Mouse (Mus musculus) inflammation-experienced regulatory T-cells, adult 6 months (primary cell): ENCODE results near the gene Rasl10a. TPM values are rescaled to one million over a fixed set of nuclear protein-coding genes. Genes with fewer than 3 reads are reported as not detected.

Experiments
- ATAC-seq: one replicate; pipeline ENCODE4 v1.8.0; 2017
- polyA plus RNA-seq, 3 experiments: library from polyadenylated mRNA; unstranded; fragments of 100-300 nt; shearing (Covaris generic); gene quantifications; one replicate each; pipeline ENCODE4 v1.2.1; 2017

Rasl10a gene
- polyA plus RNA-seq, 3 experiments from 2014 or later, result not detected

- no peak for ATAC-seq
Measured at GRCm38 (mm10) chr11:5089147-5089546, 31.2 kb downstream of the Rasl10a start.

- ATAC-seq, result no peak
Measured at GRCm38 (mm10) chr11:5091706-5092105, 33.8 kb downstream of the Rasl10a start.

DNA sequence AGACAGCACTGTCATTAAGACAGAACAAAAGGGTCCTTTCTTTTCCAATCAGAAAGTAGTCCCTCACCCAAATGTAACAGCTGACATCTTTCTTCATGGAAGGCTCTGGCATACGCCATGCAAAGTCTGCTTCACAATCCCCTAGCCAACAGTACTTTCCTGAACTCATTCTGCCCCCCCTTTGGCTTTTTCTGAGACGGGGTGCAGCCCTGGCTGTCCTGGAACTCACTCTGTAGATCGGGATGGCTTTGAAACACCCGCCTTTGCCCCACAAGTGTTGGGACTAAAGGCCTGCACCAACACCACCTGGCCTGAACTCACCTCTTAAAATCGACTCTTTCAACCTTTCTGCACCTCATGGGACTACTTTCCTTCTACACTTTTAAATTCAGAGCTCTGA, 37.9 kb downstream of the Rasl10a start:
- no peak for ATAC-seq

DNA sequence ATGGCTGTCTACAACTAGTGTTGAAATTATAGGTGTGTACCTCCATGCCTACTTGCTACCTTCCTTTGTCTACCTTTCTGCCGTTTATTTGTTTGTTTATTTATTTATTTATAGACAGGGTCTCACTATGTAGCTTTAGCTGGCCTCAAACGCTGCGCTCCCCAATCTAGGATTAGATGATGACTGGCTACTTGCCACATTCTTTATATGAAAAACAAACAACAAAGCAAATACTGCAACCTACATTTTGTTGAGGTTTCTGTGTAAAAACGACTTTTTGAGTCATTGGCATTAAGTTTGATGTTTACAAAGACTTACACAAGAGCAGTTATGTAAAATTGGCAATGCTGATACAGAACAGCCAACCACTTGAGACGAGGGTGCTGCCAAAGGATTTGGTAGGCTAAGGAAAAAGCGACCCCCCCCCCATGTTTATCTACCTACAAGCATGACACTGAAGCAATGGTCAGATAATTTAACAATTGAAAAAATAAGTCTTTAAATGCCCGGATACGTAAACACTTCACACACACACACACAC, 38.6 kb downstream of the Rasl10a start:
- no peak for ATAC-seq

GRCm38 (mm10) chr11:5098035-5098735, 40.3 kb downstream of the Rasl10a start:
- no peak for ATAC-seq

DNA sequence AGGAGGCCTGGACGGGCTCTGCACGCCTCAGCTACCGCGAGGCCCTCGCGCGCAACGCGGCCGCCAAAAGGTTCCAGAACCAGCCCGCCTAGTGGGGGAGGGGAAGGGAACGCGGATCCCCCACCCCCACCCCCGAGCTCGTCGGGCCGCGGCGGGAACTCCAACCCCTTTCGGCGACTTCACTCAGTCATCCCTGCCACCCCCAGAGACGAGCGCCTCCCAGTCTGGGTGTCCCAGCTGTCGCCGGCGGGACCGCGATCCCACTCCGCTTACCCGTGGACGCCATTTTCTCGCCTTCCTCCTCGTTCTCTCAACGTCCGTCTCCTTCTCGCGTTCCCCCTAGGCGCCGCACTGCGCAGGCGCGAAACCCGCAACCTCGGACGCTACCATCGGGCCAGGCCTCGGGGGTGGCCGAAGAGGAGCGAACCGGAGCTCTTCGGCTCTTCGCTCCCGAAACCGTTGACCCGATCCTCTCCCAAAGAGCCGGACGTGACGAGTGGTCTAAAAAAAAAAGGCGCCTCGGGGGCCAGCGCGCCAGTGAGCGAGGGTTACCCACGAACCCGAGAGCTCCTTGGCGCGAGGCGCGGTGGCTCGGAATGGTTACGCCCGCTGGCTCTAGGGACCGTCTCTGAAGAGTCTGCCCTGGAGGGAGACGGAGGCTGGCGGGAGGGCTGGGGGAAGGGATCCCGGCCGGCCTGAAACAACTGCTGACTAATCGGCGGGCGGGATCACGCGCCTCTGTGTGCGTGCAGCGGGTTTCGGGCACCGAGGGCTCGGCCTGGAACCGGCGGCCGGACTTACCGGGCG, 41.0 kb downstream of the Rasl10a start, which contains the start of the genes Rhbdd3 and Ewsr1:
Rhbdd3 (plus strand) TSS at position 191 of the 807 bp plus-strand sequence.
Ewsr1 (minus strand) TSS at position 531 of the 807 bp plus-strand sequence.
- ATAC-seq, result peak; percentile 86

- no peak for ATAC-seq
Measured at GRCm38 (mm10) chr11:5099576-5100183, 41.8 kb downstream of the Rasl10a start.

GRCm38 (mm10) chr11:5100283-5100682, 42.4 kb downstream of the Rasl10a start:
- ATAC-seq, result no peak

DNA sequence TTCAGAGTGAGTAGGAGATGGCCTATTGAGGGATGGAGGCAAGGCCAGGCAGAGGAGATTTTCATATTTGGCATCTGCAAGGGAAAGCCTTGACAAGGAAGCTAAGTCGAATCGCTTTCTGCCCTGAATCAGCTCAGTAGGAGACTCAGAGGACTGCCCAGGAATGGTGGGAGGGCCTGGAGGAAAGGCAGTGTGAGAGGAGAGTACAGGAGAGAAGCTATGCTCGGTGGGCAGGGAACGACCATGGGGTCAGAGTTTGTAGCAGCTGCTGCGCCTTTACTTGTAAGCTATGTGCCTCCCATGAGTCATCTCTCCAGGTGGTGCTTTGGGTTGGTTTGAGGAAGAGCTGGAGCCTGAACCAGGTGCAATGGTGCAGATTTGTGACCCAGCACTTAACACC, 42.9 kb downstream of the Rasl10a start:
- ATAC-seq, result no peak

DNA sequence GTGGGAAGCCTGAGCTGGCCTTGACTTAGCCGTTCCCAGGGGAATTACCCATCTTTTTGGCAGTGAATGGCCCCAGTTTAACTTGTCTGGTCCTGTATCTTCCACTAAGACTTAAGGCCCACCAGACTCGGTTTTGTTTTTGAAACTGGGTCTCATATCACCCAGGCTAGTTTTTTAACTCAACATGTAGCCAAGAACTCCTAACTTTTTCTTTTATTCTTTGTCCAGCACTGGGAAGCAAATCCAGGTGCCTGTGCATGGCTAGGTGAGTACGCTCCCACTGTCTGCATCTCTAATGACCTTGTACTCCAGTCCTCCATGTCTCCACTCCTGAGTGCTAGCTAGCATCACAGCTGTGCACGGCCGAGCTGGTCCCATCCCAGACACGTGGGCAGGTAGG, 43.7 kb downstream of the Rasl10a start:
- ATAC-seq, result no peak

DNA sequence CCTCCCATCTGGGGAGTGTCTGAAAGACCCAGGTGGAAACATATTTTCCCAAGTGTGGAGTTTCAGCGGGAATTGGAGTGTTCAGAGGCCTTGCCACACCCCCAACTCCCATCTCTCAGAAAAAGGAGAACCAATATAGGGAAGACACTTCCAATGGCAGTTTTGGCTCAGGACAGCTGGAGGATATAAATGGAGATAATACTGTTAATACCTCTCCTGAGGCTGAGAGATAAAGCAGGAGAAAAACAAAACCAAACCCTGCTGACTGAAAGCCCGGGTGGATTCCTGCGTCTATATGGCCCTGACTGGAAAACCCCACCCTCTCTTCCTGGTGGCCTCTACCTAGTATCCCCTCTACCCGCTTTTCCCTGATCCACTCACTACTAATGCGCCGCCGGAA, 44.5 kb downstream of the Rasl10a start:
- ATAC-seq, result no peak

DNA sequence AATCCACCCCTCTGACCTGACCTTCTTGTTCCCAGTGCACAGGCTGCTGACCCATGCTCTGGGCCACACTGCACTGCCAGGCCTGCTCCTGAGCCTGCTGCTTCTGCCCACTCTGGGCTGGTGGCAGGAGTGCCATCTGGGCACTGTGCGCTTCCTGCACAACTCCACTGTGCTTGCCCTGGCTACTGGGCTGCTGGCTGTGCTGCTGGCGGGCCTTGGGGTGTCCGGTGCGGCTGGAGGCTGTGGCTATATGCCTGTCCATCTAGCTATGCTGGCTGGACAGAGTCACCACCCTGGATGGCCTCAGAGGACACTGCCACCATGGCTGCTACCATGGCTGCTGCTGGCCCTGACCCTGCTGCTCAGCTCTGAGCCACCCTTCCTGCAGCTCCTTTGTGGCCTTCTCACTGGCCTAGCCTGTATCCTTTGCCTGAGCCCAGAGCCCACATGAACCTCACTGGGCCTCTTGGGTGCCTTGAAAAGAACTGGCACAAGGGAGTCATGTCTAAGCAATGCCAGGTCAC, 46.1 kb downstream of the Rasl10a start:
- ATAC-seq, result no peak

GRCm38 (mm10) chr11:5109441-5109840, 51.5 kb downstream of the Rasl10a start:
- ATAC-seq, result no peak

Other genes with a start within 250 kb of the Rasl10a start
- 10 to 100 TPM; 18.7 to 22.5 (median 19.3) TPM for gene Nf2, start 208.6 kb upstream of the Rasl10a start, polyA plus RNA-seq
- 10 to 100 TPM; 39.9 to 64.8 (median 57.5) TPM for gene Nipsnap1, start 184.2 kb upstream of the Rasl10a start, polyA plus RNA-seq
- 10 to 100 TPM; 32.7 to 43.7 (median 36.2) TPM for gene Thoc5, start 162.8 kb upstream of the Rasl10a start, polyA plus RNA-seq
- gene Nefh, start 110.1 kb upstream of the Rasl10a start, polyA plus RNA-seq, result 1 to 10 TPM; 6.4 to 7.0 (median 6.4) TPM
- 10 to 100 TPM; 48.9 to 55.5 (median 50.0) TPM for gene Ap1b1, start 71.3 kb upstream of the Rasl10a start, polyA plus RNA-seq
- under 1 TPM; 0.58 to 0.94 (median 0.91) TPM for gene Gas2l1, start 7.2 kb downstream of the Rasl10a start, polyA plus RNA-seq
- gene Rhbdd3, start 40.8 kb downstream of the Rasl10a start, polyA plus RNA-seq, result 1 to 10 TPM; 3.3 to 4.6 (median 4.6) TPM
- 100 to 1,000 TPM; 136 to 174 (median 140) TPM for gene Ewsr1, start 41.1 kb downstream of the Rasl10a start, polyA plus RNA-seq
- under 1 TPM in 1 of 3 experiments, not detected in 2; 0.83 TPM for gene Emid1, start 94.1 kb downstream of the Rasl10a start, polyA plus RNA-seq
- gene Kremen1, start 203.4 kb downstream of the Rasl10a start, polyA plus RNA-seq, result 1 to 10 TPM; 2.3 to 4.1 (median 3.0) TPM